Mouse (Mus musculus) neutrophil, adult 5-6 weeks (primary cell): ENCODE results near the gene Shb. TPM values are rescaled to one million over a fixed set of nuclear protein-coding genes. Genes with fewer than 3 reads are reported as not detected.

Experiments used
- ATAC-seq: fragments of 151-379, 151-347 bp; 2 replicates; pipeline ENCODE4 v1.8.0; 2017; ENCODE audit warnings: mild to moderate bottlenecking, moderate TSS enrichment; ENCODE audit not compliant: insufficient number of reproducible peaks, poor library complexity, low FRiP score, severe bottlenecking; ENCODE audit errors: extremely low read depth
- total RNA-seq: library from RNA; stranded (forward); fragments of 200-1000 nt; gene quantifications from 2 replicates; pipeline ENCODE4 v1.2.3, GENCODE M21; 2017

Gene Shb
- total RNA-seq, 1 experiment from 2014 or later, result 2.1 TPM

DNA sequence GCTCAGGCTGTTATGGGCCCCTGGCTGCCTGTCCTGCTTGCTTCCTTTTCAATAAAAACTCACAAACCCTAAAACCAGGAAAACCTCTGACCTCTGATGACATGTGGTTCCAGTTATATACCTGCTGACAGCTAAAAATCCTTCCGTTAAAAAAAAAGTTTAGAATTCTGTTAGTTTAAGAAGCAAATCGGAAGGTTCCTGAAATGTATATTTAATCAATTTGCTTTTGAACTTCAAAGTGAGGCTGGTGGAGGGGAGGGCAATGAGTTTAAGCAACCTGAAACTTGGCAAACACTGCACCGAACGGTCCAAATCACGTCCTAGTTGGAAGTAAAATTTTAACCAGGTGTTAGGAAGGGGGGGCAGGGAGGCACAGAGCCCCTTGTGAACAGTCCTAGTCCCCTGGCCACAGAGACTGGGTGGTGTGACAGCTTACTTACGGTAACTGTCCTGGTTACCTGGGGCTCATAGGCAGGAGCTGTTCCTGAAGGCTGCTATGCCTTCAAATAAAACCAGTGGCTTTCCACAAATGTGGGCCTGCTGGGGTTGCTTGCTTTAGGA lies 41.1 kb downstream of the Shb start:
- no peak for ATAC-seq

DNA sequence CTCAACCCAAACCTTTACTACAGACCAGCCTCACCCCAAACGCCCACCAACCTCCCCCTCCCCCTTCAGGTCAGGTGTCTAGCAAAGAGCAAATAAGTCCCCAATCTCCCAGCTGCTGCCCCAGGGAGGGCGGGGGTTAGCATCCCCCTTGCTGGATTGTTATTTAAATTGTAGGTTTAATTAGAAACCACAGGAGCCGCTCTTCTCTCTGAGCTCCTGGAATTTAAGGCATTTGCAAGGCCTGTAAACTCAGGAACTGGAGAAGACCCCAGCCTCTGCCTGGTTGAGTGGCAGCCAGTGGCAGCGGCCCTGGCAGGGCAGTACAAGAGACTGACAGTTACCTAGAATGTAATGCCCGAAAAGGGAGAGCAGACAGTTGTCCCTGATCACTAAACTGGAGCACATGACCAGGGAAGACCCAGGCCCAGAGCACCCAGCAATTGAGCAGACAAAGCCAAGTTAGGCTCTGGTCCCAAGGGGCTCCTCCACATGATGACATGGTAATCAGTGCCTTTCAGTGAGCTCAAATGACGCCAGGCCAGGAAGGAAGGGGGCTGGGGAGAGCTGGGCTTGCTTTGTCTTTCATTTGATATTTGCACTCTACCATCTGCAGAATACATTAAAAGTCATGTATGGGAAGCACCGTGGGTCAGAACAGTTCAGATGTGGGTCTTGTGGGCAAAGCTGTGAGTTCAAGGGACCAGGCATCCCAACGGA lies 42.1 kb downstream of the Shb start:
- no peak for ATAC-seq

DNA sequence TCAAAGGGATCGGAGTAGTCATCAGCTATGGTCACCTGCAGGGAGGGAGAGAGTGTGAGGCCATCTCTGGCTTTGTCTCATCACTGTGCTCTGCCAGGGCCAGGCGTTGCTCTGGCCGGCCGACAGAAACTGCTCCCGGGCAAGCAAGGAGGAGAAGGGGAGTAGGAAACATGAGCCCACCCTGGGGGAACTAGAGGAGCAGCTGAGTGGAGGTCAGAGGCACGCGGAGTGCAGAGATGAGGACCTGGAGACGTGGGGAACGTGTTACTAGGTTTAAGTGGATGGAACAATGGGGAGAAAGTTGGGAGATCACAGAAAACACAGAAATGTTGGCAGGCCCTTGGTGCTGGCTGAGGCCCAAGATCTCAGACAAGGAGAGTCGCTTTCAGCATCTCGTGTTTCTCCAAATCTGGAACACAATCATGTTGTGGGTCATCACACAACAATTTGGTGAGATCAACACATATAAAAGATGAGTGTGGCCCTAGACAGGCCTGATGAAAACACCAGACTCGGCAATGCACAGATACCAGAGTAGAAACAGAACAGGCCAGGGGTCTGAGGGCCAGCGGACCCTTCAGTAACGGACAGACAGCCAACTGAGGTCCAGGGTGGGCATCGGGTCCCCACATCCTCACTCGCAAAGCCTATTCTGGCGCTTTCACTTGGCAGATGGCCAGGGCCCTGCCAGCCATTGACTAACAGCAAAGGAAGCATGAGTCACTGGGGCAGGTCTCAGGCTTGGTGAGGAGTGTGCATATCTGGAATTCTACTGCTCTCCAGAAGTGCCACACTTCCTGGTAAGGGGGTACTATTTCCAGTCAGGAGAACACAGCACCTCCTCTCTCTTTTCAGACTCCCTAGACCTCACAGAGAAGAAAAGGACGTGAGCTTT lies 42.9 kb downstream of the Shb start:
- no peak for ATAC-seq

DNA sequence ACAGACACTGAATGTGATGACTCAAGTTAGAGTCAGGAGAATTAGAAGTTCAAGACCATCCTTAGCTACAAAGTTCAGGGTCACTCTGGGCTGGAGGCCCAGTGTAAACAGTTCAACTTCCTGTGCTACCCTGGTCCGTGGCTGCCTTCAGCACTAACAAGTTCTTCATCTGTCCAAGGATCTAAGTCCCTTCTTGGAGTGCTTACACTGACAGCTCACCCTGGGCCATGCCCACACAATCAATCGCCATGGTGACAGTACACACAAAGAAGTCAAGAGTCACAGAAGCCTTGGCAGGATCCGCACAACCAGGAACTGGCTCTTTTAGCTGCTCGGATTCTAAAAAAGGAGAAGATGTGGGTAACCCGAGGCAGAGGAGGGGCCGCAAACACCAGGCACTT lies 44.6 kb downstream of the Shb start:
- no peak for ATAC-seq

DNA sequence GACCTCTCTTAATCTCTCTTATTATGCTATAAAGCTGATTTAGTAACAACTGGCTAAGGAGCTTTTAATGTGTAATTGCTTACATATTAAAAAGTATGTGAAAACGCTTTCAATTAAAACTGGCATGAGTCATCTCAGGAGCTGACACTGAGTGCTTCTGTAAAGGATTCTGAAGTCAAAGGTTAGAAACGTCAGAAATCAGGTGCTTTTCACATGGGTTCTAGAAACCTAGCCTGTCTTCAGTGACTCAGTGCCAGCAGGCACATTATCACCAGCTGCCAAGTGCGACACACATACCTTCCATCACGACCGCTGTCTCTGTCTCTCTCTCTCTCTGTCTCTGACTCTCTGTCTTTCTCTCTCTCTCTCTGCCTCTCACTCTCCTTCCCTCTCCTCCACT lies 47.2 kb downstream of the Shb start:
- ATAC-seq, result no peak

DNA sequence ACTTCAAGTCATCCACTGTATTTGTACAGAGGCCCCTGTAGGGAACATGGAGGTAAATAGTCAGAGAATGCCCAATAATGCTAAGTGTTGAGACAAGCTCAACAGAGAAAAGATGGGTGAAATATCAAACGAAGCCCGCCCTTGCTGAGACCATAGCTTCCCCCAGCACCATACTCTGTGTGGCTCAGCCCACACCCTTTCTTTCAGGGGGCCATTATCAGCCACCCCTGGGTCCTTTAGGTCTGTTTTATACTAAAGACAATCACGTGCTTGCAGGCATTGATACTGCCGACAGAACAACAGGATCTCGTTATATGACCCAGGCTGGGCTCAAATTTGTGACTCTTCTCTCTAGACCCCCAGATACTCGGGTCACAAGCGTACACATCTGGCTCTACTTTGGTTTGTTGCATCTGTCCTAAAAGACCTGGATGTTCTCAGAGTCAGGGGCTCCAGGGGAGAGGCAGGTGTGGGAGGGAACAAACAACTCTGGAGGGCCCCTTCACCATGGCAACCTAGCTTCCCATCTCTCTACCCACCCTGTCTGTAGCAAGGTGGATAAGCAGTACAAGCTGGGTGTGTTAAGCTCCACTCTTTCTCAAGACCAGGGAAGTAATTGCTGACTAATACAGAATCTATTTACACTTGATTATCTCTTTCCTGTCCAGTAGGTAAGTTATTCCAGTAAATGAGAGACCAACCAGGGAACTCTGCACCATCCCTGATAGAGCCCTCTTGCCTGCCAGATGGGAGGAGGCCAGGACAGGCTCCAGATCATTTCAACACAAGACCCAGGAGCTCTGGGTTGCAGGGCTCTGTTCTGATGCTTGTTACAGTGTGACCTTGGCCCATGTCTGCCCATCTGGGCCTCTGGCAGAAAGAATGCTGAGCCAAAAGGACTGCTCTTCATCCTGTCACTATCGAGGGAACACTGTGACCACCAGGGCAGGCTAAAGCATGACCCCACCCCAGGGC lies 48.7 kb downstream of the Shb start:
- no peak for ATAC-seq

DNA sequence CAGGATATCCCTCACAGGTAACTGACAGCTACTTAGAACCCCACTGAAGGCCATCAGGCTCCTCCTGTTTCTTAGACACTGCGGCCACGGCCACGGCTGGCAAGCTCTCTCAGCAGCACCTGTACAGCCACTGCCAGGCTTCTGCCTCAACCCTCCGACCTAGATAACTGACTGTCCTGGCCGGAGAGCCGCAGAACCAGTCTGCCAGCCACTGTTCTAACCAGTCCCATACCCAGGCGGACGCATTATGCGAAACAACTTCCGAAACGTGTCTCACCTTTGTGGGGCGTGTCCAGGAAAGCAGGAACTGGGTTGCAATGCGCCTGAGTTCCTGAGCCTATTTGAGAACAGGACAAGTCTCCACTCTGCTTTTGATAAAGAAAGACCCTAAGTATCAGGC lies 50.0 kb downstream of the Shb start:
- ATAC-seq, result no peak

DNA sequence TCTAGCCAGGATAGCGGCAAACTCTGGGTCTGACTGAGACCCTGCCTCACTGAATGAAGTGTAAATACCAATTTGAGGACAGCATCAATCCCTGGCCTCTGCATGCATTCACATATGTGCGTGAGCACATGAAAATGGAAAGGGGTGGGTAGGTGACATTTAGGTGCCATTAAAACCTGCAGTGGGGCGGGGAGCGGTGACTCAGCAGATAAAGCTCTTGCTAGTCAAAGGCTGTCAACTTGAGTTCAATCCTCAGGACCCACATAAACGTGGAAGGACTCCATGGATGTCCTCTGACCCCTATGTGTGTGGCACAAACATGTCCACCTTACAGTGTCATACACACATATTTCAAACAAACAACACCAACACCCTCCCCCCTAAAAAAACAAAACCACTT lies 50.8 kb downstream of the Shb start:
- no peak for ATAC-seq

DNA sequence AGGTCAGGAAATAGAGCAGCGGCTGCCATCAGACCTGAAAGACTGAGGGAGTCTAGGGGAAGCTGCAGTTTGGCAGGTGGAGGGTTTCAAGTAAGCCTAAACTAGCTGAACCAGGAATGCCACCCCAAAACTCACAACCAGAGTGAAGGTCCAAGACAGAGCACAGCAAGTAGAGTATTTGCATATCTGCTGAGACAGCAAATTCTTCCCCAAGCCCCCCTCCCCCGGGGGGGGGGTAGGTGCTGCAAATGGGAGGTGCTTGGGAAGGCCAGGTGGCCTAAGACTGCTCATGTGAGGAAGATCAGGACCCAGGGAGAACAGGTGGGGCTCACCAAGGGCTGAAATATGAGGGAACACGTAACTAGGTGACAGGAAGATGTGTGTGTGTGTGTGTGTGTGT lies 51.7 kb downstream of the Shb start:
- ATAC-seq, result no peak

DNA sequence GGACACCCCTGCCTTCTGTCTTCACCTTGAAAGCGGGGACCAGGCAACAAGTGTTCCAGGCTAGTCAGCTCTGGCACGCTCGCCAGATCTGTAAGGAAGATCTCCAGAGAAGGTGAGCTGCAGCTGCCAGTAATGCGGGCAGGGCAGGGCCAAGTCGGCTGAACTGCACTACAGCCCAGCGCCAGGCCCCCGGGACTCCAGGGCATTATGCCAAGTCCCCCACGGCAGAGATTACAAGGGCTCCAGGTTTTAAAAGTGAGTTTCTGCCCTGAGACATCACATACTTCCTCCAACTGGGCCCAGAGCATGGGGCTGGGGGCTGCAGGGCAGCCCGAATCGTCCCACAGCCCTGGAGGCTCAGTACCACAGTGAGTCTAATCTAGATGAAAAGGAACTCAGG lies 52.8 kb downstream of the Shb start:
- no peak for ATAC-seq

DNA sequence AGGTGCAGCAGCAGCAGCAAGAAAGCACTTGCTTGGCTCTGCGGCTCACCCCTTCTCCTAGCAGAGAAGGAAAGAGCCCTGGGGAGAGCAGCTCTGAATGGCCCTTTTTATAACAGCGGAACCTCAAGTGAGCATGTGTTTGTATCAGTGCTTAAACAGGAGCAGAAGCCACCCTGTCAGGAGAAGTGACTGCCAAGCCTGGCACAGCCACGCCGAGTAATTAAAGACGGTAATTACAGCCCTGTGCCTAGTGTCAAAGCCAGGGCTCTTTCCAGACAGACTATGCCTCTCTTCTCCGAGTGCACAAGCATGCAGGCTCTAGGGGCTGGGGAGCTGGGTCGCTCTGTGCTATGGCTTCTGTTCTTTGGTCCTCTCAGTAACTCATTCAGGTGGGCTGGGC lies 54.1 kb downstream of the Shb start:
- ATAC-seq, result no peak

DNA sequence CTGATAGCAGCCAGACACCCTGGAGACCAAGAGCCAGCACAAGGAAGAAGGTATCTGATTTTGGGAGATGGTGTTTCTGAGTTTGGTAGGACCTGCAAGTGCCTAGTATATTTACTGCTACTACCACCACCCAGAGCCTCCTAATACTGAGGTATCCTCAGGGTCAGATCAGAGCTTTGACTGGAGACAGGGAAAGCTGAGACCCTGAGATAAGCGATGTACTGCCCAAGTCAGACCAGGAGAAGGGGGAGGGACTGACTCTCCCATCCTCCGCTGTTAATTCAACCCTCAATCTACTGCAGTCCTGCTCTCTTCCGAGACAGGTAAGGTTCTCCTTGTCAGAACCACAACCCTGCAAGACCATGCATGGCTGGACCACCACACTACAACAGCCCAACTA lies 55.2 kb downstream of the Shb start:
- ATAC-seq, result no peak

DNA sequence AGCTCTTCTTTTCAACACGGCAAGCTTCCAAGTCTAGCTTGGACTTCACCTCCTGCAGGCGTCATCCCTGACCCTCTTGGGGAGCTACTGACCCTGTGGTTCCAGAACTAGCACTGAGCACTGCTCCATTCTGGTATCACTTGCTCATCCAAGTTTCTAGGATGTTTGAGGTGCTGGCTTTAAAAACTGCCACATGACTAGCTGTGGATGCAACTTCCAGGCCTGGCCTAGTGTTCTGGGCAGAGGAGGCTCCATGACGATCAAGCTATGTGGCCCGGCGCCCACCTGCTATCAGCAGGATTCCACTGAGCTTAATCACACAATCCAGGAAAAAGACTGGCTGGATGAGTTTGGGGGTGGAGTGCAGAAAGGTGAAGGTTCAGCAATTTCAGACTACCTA lies 57.4 kb downstream of the Shb start:
- ATAC-seq, result no peak

DNA sequence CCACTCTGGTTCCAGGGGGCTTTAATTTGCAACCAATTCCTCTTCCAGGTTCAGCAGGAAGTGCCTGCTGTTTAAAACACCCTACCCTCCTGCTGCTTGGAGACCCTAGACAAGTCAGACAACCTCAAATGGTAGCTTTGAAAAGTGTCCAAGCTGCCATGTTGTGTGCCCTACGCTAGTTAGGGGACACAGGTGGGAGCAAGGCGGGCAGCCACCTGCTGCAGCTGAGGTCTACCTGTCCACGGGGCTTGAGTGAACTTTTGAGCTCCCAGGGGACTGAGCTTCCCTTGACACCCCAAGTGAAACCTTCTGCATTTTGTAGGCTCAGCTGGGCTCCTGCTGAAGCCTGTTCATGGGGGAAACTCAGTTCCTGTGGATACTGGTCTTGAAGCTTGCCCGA lies 58.1 kb downstream of the Shb start:
- no peak for ATAC-seq

DNA sequence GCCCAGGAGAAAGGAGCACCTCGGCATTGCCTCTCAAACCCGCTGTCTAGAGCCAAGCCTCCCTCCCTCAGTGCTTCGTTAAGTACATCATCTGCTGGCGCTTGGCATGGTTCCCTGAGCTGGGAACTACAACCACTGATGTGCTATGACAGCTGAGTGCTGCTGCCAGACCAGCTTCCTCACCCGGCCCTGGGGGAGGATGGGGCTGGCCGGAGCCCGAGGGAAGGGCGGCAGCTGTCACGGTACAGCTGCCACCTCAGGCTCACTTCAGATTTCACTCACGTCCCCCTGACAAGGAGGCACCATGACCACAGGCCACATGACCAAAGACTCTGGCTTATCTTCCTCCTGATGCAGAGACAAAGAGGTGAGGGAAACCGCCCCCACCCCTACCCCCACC lies 59.1 kb downstream of the Shb start:
- no peak for ATAC-seq

DNA sequence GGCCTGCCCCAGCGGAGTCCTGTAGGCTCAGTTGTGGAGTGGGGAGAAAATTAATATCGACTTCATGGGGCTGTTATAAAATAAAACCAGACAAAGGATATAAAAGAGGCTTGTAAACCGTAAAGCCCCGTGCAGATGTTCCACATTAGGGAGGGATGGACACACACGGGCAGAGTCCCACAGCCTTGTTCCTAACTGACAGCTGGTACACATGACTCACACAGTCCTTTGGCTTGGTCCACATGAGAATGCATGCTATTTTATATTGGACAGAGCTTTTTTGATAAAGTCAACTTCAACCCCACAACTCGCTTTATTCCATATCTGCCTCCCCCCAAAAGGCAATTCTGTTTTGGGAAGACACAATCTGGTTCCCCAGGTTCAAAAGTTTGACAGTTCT lies 59.6 kb downstream of the Shb start:
- no peak for ATAC-seq

DNA sequence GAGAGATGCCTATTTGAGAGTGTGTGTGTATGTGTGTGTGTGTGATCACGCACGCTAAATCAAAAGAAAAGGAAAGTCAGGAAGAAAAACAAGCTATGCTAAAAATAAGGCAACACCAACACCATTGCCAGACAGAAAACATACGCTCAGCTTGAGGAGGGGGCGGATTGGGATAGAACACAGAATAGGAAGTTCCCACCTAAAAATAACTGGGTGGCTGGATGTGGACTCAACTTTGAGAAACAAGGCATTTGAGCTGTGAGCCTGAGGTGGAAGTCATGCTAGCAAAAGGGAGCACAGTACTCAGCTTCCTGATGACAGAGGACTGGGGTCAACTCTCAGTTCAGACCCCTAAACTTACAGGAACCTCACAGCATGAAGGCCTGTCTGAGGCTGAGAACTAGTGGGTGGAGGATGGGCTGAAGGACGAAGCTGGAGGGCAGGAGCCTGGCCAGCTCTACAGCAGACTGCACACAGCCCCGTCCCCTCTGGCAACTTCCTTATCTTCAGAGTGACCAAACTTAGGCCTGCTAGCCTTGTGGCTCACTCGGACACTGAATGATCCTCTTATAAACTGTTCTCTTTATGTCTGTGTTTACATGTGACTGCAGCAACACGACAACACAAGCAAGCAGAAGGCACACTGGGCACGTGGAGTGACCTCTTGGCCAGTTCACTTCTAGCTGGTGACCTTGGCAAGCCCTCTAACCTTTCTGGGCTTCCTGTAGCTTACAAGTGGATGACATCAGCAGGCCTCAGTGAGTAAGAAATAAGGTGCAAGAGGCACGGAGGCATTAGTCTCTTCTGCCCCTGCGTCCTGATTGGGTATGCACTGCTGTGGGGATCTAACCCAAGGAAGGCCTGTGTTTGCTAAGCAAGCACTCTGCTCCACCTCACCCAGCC lies 60.4 kb downstream of the Shb start:
- no peak for ATAC-seq

DNA sequence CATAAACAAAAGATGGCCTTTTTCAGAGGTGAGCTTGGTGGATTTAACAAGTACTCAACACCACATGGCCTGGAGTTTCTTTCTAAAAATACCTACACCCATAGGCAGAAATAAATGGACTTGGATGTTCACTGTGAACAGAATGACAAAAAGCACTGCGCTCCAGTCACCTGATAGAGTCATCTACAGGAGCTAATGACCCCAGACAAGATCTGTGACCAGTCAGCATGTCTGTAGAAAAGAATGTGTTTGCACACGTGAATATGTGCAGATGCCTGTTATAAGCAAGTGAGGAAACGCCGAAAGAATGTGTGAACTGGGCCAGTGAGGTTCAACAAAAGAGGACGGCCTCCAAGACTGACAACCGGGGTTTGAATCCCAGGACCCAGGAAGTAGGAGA lies 63.2 kb downstream of the Shb start:
- no peak for ATAC-seq
